29 mouse cellular contexts compared by ENCODE assay signal in the genomic region with DNA sequence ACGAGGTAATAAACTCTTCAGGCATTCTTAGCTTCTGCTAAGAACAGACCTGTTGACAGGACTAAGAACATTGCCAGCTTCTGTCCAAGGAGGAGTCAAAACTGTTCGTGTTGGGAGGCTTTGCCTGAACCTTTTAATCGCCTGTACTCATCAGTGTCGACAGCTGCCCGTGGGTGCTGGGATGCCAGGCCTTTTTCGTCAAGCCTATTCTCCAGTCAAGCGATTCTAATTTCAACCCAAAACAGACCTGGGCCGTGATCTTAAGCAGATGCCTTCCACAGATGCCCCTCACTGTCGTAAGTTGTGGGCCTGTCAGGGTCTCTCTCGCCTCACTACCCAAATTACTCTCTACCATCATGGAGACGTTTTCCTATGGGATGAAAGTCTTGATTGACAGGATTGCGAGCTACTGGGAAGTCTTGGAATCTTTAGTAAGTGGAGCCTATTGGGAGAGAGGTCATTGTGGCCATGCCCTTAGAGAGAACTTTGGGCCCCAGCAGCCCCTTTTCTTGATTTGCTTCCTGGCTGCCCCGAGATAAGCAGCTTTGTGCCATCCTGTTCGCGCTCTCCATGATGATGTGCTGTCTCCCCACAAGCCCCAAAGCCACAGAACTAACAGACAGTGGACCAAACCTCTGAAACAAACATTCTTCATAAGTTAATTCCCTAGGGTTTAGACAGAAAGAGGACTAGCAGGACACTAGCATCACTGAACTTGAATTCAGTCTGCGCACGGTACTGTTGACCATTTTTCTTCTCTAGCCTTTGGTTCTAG. TPM values are rescaled to one million over a fixed set of nuclear protein-coding genes. Genes with fewer than 3 reads are reported as not detected.
"Had no signal": no experiment of that assay in that cellular context is flagged by ENCODE, and none has a peak within 500 bp of the region (broad histone marks: within the 10 kb centered on the region; RNA-seq: fewer than 3 reads in every experiment).

No protein-coding gene starts in this region.

- H3K27me3 ChIP-seq: limb, embryonic 13.5 days; liver, embryonic 13.5 days; neural tube, embryonic 12.5 days; stomach, embryonic 15.5 days had no signal

- H3K4me1 ChIP-seq: limb, embryonic 13.5 days; liver, embryonic 13.5 days; neural tube, embryonic 12.5 days; stomach, embryonic 15.5 days had no signal

- H3K9me3 ChIP-seq: limb, embryonic 10.5 days; limb, embryonic 13.5 days; liver, embryonic 13.5 days; neural tube, embryonic 12.5 days; stomach, embryonic 15.5 days had no signal

- H3K27ac ChIP-seq: limb, embryonic 10.5 days; limb, embryonic 13.5 days; liver, embryonic 13.5 days; neural tube, embryonic 12.5 days; stomach, embryonic 15.5 days had no signal

- H3K36me3 ChIP-seq: limb, embryonic 10.5 days; limb, embryonic 13.5 days; liver, embryonic 13.5 days; neural tube, embryonic 12.5 days; stomach, embryonic 15.5 days had no signal

- DNase-seq: kidney, adult 18-20 months; kidney, adult 9 months; kidney, postnatal 14 days; kidney, postnatal 4 days; liver; liver, embryonic 13.5 days; lung, adult 2 months; lung, postnatal 14 days; lung, postnatal 4 days; midbrain, embryonic 14.5 days; retina, postnatal 1 day; right cerebral cortex, postnatal 25 days; spleen, adult 18-20 months; thymus, postnatal 25 days had no signal

- H3K4me3 ChIP-seq: limb, embryonic 10.5 days; limb, embryonic 13.5 days; liver, embryonic 13.5 days; neural tube, embryonic 12.5 days; stomach, embryonic 15.5 days had no signal

RNA-seq across cellular contexts. Expression of a gene that starts 6.7 kb away (rescaled TPM):
- total RNA-seq: layer of hippocampus, adult 18-20 months; layer of hippocampus, postnatal 14 days; left cerebral cortex, postnatal 25 days; megakaryocyte progenitor cell, adult 5-6 weeks; megakaryocyte-erythroid progenitor cell, adult 5-6 weeks; midbrain, postnatal 0 days; neutrophil, adult 5-6 weeks had no signal
- polyA plus RNA-seq: kidney, embryonic 16.5 days; limb, embryonic 10.5 days; liver, embryonic 13.5 days; liver, embryonic 16.5 days; lung, adult 2 months; lung, embryonic 16.5 days; midbrain, postnatal 0 days; stomach, embryonic 15.5 days; thymus, postnatal 0 days had no signal
